Comparison of ENCODE assay signal across 14 mouse cellular contexts in genomic region chr9:40117287-40117659, GRCm38 (mm10). TPM values are rescaled to one million over a fixed set of nuclear protein-coding genes. Genes with fewer than 3 reads are reported as not detected.
DNase-seq lines count a peak whose midpoint lies in the region; ATAC-seq and TF ChIP-seq lines count a peak whose summit lies in the region.
"Had no signal": no experiment of that assay in that cellular context is flagged by ENCODE, and none has a peak within 500 bp of the region (broad histone marks: within the 10 kb centered on the region; RNA-seq: fewer than 3 reads in every experiment).

No protein-coding gene starts in this region.

- peak overlapping the region; percentile 47 for H3K27ac ChIP-seq in kidney, postnatal 0 days
- no peak overlapping the region for H3K27ac ChIP-seq in kidney, embryonic 14.5 days (ENCODE audit: low read depth, low read length)
- no peak overlapping the region for H3K27ac ChIP-seq in CH12.LX (ENCODE audit: insufficient read depth, low read depth)
- H3K27ac ChIP-seq in intestine, embryonic 16.5 days (ENCODE audit: low read length) = peak overlapping the region; percentile 41; the same call in 1 of the 2 replicates
- H3K27ac ChIP-seq: heart, embryonic 10.5 days; hindbrain, embryonic 15.5 days; midbrain, embryonic 10.5 days had no signal

- no peaks in the 10 kb centered on the region for H3K36me3 ChIP-seq in kidney, postnatal 0 days (ENCODE audit: insufficient read depth, low read length)
- H3K36me3 ChIP-seq in kidney, embryonic 14.5 days (ENCODE audit: control insufficient read depth, insufficient read depth, low read length) = no peaks in the 10 kb centered on the region
- H3K36me3 ChIP-seq in CH12.LX (replicated peaks in 1 of 2; ENCODE audit: control insufficient read depth in 1 of 2, insufficient read depth in 1 of 2, low read length in 1 of 2) = no peaks in the 10 kb centered on the region
- H3K36me3 ChIP-seq in intestine, embryonic 16.5 days (ENCODE audit: control insufficient read depth, insufficient read depth, low read length) = no peaks in the 10 kb centered on the region
- H3K36me3 ChIP-seq: heart, embryonic 10.5 days; hindbrain, embryonic 15.5 days; midbrain, embryonic 10.5 days had no signal

- no peaks in the 10 kb centered on the region for H3K27me3 ChIP-seq in kidney, postnatal 0 days (ENCODE audit: insufficient read depth, low read length)
- H3K27me3 ChIP-seq in kidney, embryonic 14.5 days (ENCODE audit: control insufficient read depth, insufficient read depth, low read length) = no peaks in the 10 kb centered on the region
- no peaks in the 10 kb centered on the region for H3K27me3 ChIP-seq in CH12.LX (replicated peaks)
- no peaks in the 10 kb centered on the region for H3K27me3 ChIP-seq in intestine, embryonic 16.5 days (replicated peaks; ENCODE audit: control insufficient read depth, insufficient read depth, low read length)
- H3K27me3 ChIP-seq: hindbrain, embryonic 15.5 days had no signal

- no peak for TF ChIP-seq EP300 in CH12.LX (IDR thresholded peaks at IDR 0.05; ENCODE audit: low read length)

- H3K9me3 ChIP-seq in kidney, postnatal 0 days (replicated peaks; ENCODE audit: low read length) = no peaks in the 10 kb centered on the region
- H3K9me3 ChIP-seq in kidney, embryonic 14.5 days (ENCODE audit: control insufficient read depth, low read length) = no peaks in the 10 kb centered on the region
- no peaks in the 10 kb centered on the region for H3K9me3 ChIP-seq in CH12.LX (replicated peaks; ENCODE audit: low read length)
- H3K9me3 ChIP-seq in intestine, embryonic 16.5 days (ENCODE audit: control insufficient read depth, low read length) = no peaks in the 10 kb centered on the region
- H3K9me3 ChIP-seq: heart, embryonic 10.5 days; hindbrain, embryonic 15.5 days; midbrain, embryonic 10.5 days had no signal

- TF ChIP-seq POLR2A in CH12.LX (IDR thresholded peaks at IDR 0.05; ENCODE audit: low read depth, low read length) = no peak

- TF ChIP-seq RAD21 in CH12.LX (IDR thresholded peaks at IDR 0.05; ENCODE audit: low read depth, low read length) = no peak

- ATAC-seq in kidney, postnatal 0 days (replicated peaks; ENCODE audit: low FRiP score, low read depth) = no peak
- no peak for ATAC-seq in kidney, embryonic 14.5 days (ENCODE audit: low FRiP score, low TSS enrichment)
- no peak for ATAC-seq in intestine, embryonic 16.5 days
- ATAC-seq in frontal cortex, adult (ENCODE audit: low TSS enrichment) = no peak

- WGBS in kidney, postnatal 0 days = 53% methylated on average over 5 of the region's 5 CpGs
- WGBS in kidney, embryonic 14.5 days = 67% methylated on average over 5 of the region's 5 CpGs
- 67% methylated on average over 5 of the region's 5 CpGs for WGBS in intestine, embryonic 16.5 days

- dilution Hi-C loops in CH12.LX (cut with MboI; ENCODE audit: extremely low pct_ligation_motif_present, extremely low pct_unique_long_range_greater_than_20kb, low sequenced_read_pairs) = no loop called here

- peak; percentile 38 for DNase-seq in kidney, postnatal 0 days (ENCODE audit: low spot score)
- peak; percentile 9 for DNase-seq in 3T3-L1 (ENCODE audit: low read depth, low spot score)
- no peak for DNase-seq in CH12.LX (ENCODE audit: extremely low read depth)
- DNase-seq in gastrocnemius, adult 18-20 months (ENCODE audit: low spot score) = no peak

- H3K79me2 ChIP-seq in CH12.LX (replicated peaks; ENCODE audit: control insufficient read depth, extremely low read depth, insufficient read depth, poor library complexity, severe bottlenecking) = no peaks in the 10 kb centered on the region

- no peak overlapping the region for H3K9ac ChIP-seq in kidney, postnatal 0 days (ENCODE audit: low read depth, low read length)
- H3K9ac ChIP-seq in kidney, embryonic 14.5 days (ENCODE audit: low read depth, low read length) = no peak overlapping the region
- no peak overlapping the region for H3K9ac ChIP-seq in CH12.LX (ENCODE audit: insufficient read depth, low read depth)
- H3K9ac ChIP-seq in intestine, embryonic 16.5 days (ENCODE audit: low read depth, low read length) = no peak overlapping the region
- H3K9ac ChIP-seq: hindbrain, embryonic 15.5 days had no signal

- no peak for TF ChIP-seq CTCF in kidney, postnatal 0 days (IDR thresholded peaks at IDR 0.05; ENCODE audit: low read depth)
- no peak for TF ChIP-seq CTCF in CH12.LX (conservative IDR thresholded peaks at IDR 0.05 in 1 of 2, IDR thresholded peaks at IDR 0.05 in 1 of 2; ENCODE audit: low read depth in 2 of 2, low read length in 2 of 2)

- peaks cover 3% of the 10 kb centered on the region; the same call in 1 of the 2 replicates for H3K4me1 ChIP-seq in kidney, postnatal 0 days (replicated peaks; ENCODE audit: insufficient read depth, low read length)
- no peaks in the 10 kb centered on the region for H3K4me1 ChIP-seq in kidney, embryonic 14.5 days (ENCODE audit: control insufficient read depth, insufficient read depth, low read length)
- H3K4me1 ChIP-seq in CH12.LX (ENCODE audit: control insufficient read depth in 1 of 2, insufficient read depth in 2 of 2) = peaks cover 3 to 8% of the 10 kb centered on the region in 2 experiments; a peak in 3 of 4 replicates
- peaks cover 6% of the 10 kb centered on the region; the same call in 1 of the 2 replicates for H3K4me1 ChIP-seq in intestine, embryonic 16.5 days (ENCODE audit: control insufficient read depth, insufficient read depth, low read length)
- H3K4me1 ChIP-seq: heart, embryonic 10.5 days; hindbrain, embryonic 15.5 days had no signal

- H3K4me2 ChIP-seq in kidney, postnatal 0 days (ENCODE audit: low read length) = peak overlapping the region; percentile 27; the same call in 1 of the 2 replicates
- no peak overlapping the region; the same call in 1 of the 2 replicates for H3K4me2 ChIP-seq in kidney, embryonic 14.5 days (replicated peaks; ENCODE audit: low read depth, low read length)
- H3K4me2 ChIP-seq in CH12.LX (ENCODE audit: insufficient read depth, low read depth, poor library complexity, severe bottlenecking) = peak overlapping the region; percentile 8; the same call in 1 of the 2 replicates
- 0 out of 2 replicates have a peak overlapping the region, but pooled peaks have one; percentile 19 for H3K4me2 ChIP-seq in intestine, embryonic 16.5 days (ENCODE audit: low read depth, low read length)
- H3K4me2 ChIP-seq: hindbrain, embryonic 15.5 days had no signal

- H3K4me3 ChIP-seq in kidney, postnatal 0 days (replicated peaks; ENCODE audit: low read depth, low read length) = no peak overlapping the region
- no peak overlapping the region for H3K4me3 ChIP-seq in kidney, embryonic 14.5 days (ENCODE audit: low read length)
- no peak overlapping the region for H3K4me3 ChIP-seq in CH12.LX (replicated peaks in 1 of 3; ENCODE audit: low read depth in 2 of 3, low read length in 2 of 3, poor library complexity in 1 of 3)
- H3K4me3 ChIP-seq in intestine, embryonic 16.5 days (ENCODE audit: low read length) = no peak overlapping the region
- H3K4me3 ChIP-seq: heart, embryonic 10.5 days; hindbrain, embryonic 15.5 days; midbrain, embryonic 10.5 days had no signal

- in situ Hi-C loops in CH12.LX (cut with MboI; ENCODE audit: low pct_ligation_motif_present, low pct_unique_long_range_greater_than_20kb, low sequenced_read_pairs) = no loop called here

TF ChIP-seq in CH12.LX, 34 proteins besides CTCF, POLR2A, EP300 and RAD21 (continues in another document):
- TF ChIP-seq ZKSCAN1 (IDR thresholded peaks at IDR 0.05; ENCODE audit: borderline replicate concordance, low read depth, low read length) (no peak), TBP (conservative IDR thresholded peaks at IDR 0.05; ENCODE audit: low read depth, low read length) (no peak)

RNA-seq across cellular contexts. Expression of gene Olfr984, which starts 3.3 kb away (rescaled TPM):
- polyA plus RNA-seq in kidney, postnatal 0 days (2015; fragmentation: Nextera tagmentation; extraction: Ambion mirVana) = not detected in 2 replicates
- polyA plus RNA-seq in kidney, embryonic 14.5 days (2014; fragmentation: Nextera tagmentation; extraction: Ambion mirVana) = not detected in 2 replicates
- not detected in 2 replicates for total RNA-seq in CH12.LX (2012; rRNA removed)
- total RNA-seq in CH12.LX (2014; rRNA removed) = not detected in 2 replicates
- not detected in 2 replicates for polyA plus RNA-seq in CH12.LX (2012; ENCODE audit: insufficient read length, low read depth)
- polyA plus RNA-seq in intestine, embryonic 16.5 days (2015; fragmentation: Nextera tagmentation; extraction: Ambion mirVana) = not detected in 2 replicates
- total RNA-seq in gastrocnemius, adult 18-20 months (2021) = not detected
- total RNA-seq: adrenal gland, postnatal 10 days; left cerebral cortex, adult 18-20 months; liver, adult 2 months had no signal
- polyA plus RNA-seq: heart, embryonic 10.5 days; hindbrain, embryonic 15.5 days; liver, adult 2 months; midbrain, embryonic 10.5 days; urinary bladder, adult 2 months had no signal

RNA-seq across cellular contexts. Expression of gene Olfr985, which starts 12.7 kb away (rescaled TPM):
- polyA plus RNA-seq in kidney, postnatal 0 days (2015; fragmentation: Nextera tagmentation; extraction: Ambion mirVana) = not detected in 2 replicates
- not detected in 2 replicates for polyA plus RNA-seq in kidney, embryonic 14.5 days (2014; fragmentation: Nextera tagmentation; extraction: Ambion mirVana)
- total RNA-seq in CH12.LX (2012; rRNA removed) = not detected in 2 replicates
- not detected in 2 replicates for total RNA-seq in CH12.LX (2014; rRNA removed)
- polyA plus RNA-seq in CH12.LX (2012; ENCODE audit: insufficient read length, low read depth) = not detected in 2 replicates
- not detected in 2 replicates for polyA plus RNA-seq in intestine, embryonic 16.5 days (2015; fragmentation: Nextera tagmentation; extraction: Ambion mirVana)
- total RNA-seq in gastrocnemius, adult 18-20 months (2021) = not detected
- total RNA-seq: adrenal gland, postnatal 10 days; left cerebral cortex, adult 18-20 months; liver, adult 2 months had no signal
- polyA plus RNA-seq: heart, embryonic 10.5 days; hindbrain, embryonic 15.5 days; liver, adult 2 months; midbrain, embryonic 10.5 days; urinary bladder, adult 2 months had no signal

RNA-seq across cellular contexts. Expression of gene Olfr983, which starts 23.9 kb away (rescaled TPM):
- polyA plus RNA-seq in kidney, postnatal 0 days (2015; fragmentation: Nextera tagmentation; extraction: Ambion mirVana) = not detected in 2 replicates
- polyA plus RNA-seq in kidney, embryonic 14.5 days (2014; fragmentation: Nextera tagmentation; extraction: Ambion mirVana) = not detected in 2 replicates
- total RNA-seq in CH12.LX (2012; rRNA removed) (not detected in 2 replicates), CH12.LX (2014; rRNA removed) (not detected in 2 replicates)
- polyA plus RNA-seq in CH12.LX (2012; ENCODE audit: insufficient read length, low read depth) = not detected in 2 replicates
- polyA plus RNA-seq in intestine, embryonic 16.5 days (2015; fragmentation: Nextera tagmentation; extraction: Ambion mirVana) = not detected in 2 replicates
- total RNA-seq in gastrocnemius, adult 18-20 months (2021) = not detected
- total RNA-seq: adrenal gland, postnatal 10 days; left cerebral cortex, adult 18-20 months; liver, adult 2 months had no signal
- polyA plus RNA-seq: heart, embryonic 10.5 days; hindbrain, embryonic 15.5 days; liver, adult 2 months; midbrain, embryonic 10.5 days; urinary bladder, adult 2 months had no signal

RNA-seq across cellular contexts. Expression of gene Tmem225, which starts 30.6 kb away (rescaled TPM):
- not detected in 2 replicates for polyA plus RNA-seq in kidney, postnatal 0 days (2015; fragmentation: Nextera tagmentation; extraction: Ambion mirVana)
- not detected in 2 replicates for polyA plus RNA-seq in kidney, embryonic 14.5 days (2014; fragmentation: Nextera tagmentation; extraction: Ambion mirVana)
- total RNA-seq in CH12.LX (2012; rRNA removed) (not detected in 2 replicates), CH12.LX (2014; rRNA removed) (not detected in 2 replicates)
- polyA plus RNA-seq in CH12.LX (2012; ENCODE audit: insufficient read length, low read depth) = not detected in 2 replicates
- polyA plus RNA-seq in intestine, embryonic 16.5 days (2015; fragmentation: Nextera tagmentation; extraction: Ambion mirVana) = not detected in 2 replicates
- total RNA-seq in gastrocnemius, adult 18-20 months (2021) = not detected
- total RNA-seq: adrenal gland, postnatal 10 days; left cerebral cortex, adult 18-20 months; liver, adult 2 months had no signal
- polyA plus RNA-seq: heart, embryonic 10.5 days; hindbrain, embryonic 15.5 days; liver, adult 2 months; midbrain, embryonic 10.5 days; urinary bladder, adult 2 months had no signal

RNA-seq across cellular contexts. Expression of gene Olfr982, which starts 43.6 kb away (rescaled TPM):
- polyA plus RNA-seq in kidney, postnatal 0 days (2015; fragmentation: Nextera tagmentation; extraction: Ambion mirVana) = not detected in 2 replicates
- not detected in 2 replicates for polyA plus RNA-seq in kidney, embryonic 14.5 days (2014; fragmentation: Nextera tagmentation; extraction: Ambion mirVana)
- total RNA-seq in CH12.LX (2012; rRNA removed) = not detected in 2 replicates
- not detected in 2 replicates for total RNA-seq in CH12.LX (2014; rRNA removed)
- polyA plus RNA-seq in CH12.LX (2012; ENCODE audit: insufficient read length, low read depth) = 0.09 TPM in 1 of 2 replicates, not detected in the other
- polyA plus RNA-seq in intestine, embryonic 16.5 days (2015; fragmentation: Nextera tagmentation; extraction: Ambion mirVana) = not detected in 2 replicates
- not detected for total RNA-seq in gastrocnemius, adult 18-20 months (2021)
- total RNA-seq: adrenal gland, postnatal 10 days; left cerebral cortex, adult 18-20 months; liver, adult 2 months had no signal
- polyA plus RNA-seq: heart, embryonic 10.5 days; hindbrain, embryonic 15.5 days; liver, adult 2 months; midbrain, embryonic 10.5 days; urinary bladder, adult 2 months had no signal

Comparison
In these comparisons a context has a peak if more than half of its experiments do, and no peak if none do; other contexts are left out.
1. H3K27ac ChIP-seq: peak in kidney, postnatal 0 days (single experiment) and intestine, embryonic 16.5 days (single experiment); none in kidney, embryonic 14.5 days (single experiment) and CH12.LX (single experiment).
2. DNase-seq: peak in kidney, postnatal 0 days (single experiment) and 3T3-L1 (single experiment); none in CH12.LX (single experiment) and gastrocnemius, adult 18-20 months (single experiment).